Mouse (Mus musculus) limb, embryonic 10.5 days (tissue): ENCODE results near the gene Prrg2. TPM values are rescaled to one million over a fixed set of nuclear protein-coding genes. Genes with fewer than 3 reads are reported as not detected.

Experiments
- DNase-seq: peaks from one replicate; pipeline ENCODE4 v3.0.0-alpha.2; 2017; ENCODE audit warnings: low spot score
- H3K27ac ChIP-seq: fragments of 300-500 bp; sonication (generic); 2 replicates; pipeline ENCODE4 v1.5.1; 2016; ENCODE audit warnings: mild to moderate bottlenecking
- H3K27me3 ChIP-seq: fragments of 300-500 bp; sonication (generic); 2 replicates; pipeline ENCODE4 v1.6.1; 2016; ENCODE audit warnings: low read depth, mild to moderate bottlenecking; ENCODE audit not compliant: poor library complexity, severe bottlenecking
- H3K36me3 ChIP-seq: fragments of 300-500 bp; sonication (generic); 2 replicates; pipeline ENCODE4 v1.6.1; 2016; ENCODE audit warnings: mild to moderate bottlenecking, moderate library complexity
- H3K4me1 ChIP-seq: fragments of 300-500 bp; sonication (generic); 2 replicates; pipeline ENCODE4 v1.6.1; 2016
- H3K4me3 ChIP-seq: fragments of 300-500 bp; sonication (generic); 2 replicates; pipeline ENCODE4 v1.5.1; 2016; ENCODE audit warnings: mild to moderate bottlenecking, moderate library complexity
- H3K9me3 ChIP-seq: fragments of 300-500 bp; sonication (generic); replicated peaks from 2 replicates; pipeline ENCODE4 v1.6.1; 2016; ENCODE audit warnings: mild to moderate bottlenecking
- WGBS: fragments of 180-500 bp; shearing (Covaris S2); methylation state at CpG from one replicate; pipeline ENCODE4 v1.1.7; 2016; 5-methylcytosine and 5-hydroxymethylcytosine counted together
- microRNA-seq: library from miRNA; unstranded; fragments of <30 nt; microRNA quantifications from one replicate; pipeline ENCODE4, GENCODE M21; 2017
- polyA plus RNA-seq: library from polyadenylated mRNA; unstranded; fragments of >200 nt; fragmentation: Nextera tagmentation; extraction: Ambion mirVana; gene quantifications from 2 replicates; pipeline ENCODE4 v1.2.1, GENCODE M21; 2016

The Prrg2 gene
- polyA plus RNA-seq, 1 experiment from 2014 or later = 24.8 TPM

GRCm38 (mm10) chr7:45005321-45005992, 57.0 kb downstream of the Prrg2 start:
- DNase-seq = no peak

DNA sequence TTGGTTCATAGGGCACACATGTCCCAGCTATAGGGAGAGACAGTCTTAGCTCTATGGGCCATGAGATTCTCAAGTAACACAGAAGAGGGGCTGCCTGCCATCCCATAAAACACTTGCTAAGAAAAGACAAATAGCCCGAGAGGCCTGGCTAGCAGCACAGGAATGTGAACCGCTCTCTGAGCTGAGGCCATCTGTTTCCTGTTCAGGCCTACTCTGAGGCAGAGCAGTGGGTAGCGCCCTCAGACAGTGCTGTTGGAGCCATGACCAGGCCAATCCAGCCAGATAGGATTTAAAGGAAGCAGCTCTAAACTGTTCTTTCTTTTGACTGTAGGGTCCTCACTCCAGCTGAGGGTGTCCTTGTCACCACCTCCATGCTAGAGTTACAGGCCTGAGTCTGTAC, 57.9 kb downstream of the Prrg2 start:
- WGBS = 55% methylated on average over 3 of the region's 3 CpGs
- peaks cover 100% of the 10 kb centered on the region for H3K36me3 ChIP-seq
- no peak for DNase-seq

More at GRCm38 (mm10) chr7:45005321-45005992, 57.0 kb downstream of the Prrg2 start:
- Histone ChIP-seq H3K4me3 (no peak overlapping the region), H3K36me3 (peaks cover 100% of the 10 kb centered on the region), H3K4me1 (peaks cover 13% of the 10 kb centered on the region), H3K27me3 (no peaks in the 10 kb centered on the region), H3K9me3 (no peaks in the 10 kb centered on the region), H3K27ac (peak overlapping the region; percentile 46; the same call in 1 of the 2 replicates)
- WGBS = 88% methylated on average over 6 of the region's 6 CpGs

More for the DNA sequence above, 57.9 kb downstream of the Prrg2 start:
- no peaks in the 10 kb centered on the region for H3K9me3 ChIP-seq
- H3K4me1 ChIP-seq = peaks cover 22% of the 10 kb centered on the region
- peak overlapping the region; percentile 32; the same call in 1 of the 2 replicates for H3K27ac ChIP-seq
- H3K4me3 ChIP-seq = 0 out of 2 replicates have a peak overlapping the region, but pooled peaks have one; percentile 15
- no peaks in the 10 kb centered on the region for H3K27me3 ChIP-seq

Small RNA genes lying within 50 kb of the gene (microRNA-seq; reads per million reads assigned to microRNA genes)
- 0.88 reads per million for gene Mir7054

Other genes starting within 250 kb of the Prrg2 start
- 174 and 181 TPM in 2 replicates for gene Nup62, start 246.6 kb downstream of the Prrg2 start, polyA plus RNA-seq
- gene Il4i1, start 246.3 kb downstream of the Prrg2 start, polyA plus RNA-seq = 0.89 and 0.94 TPM in 2 replicates
- 3.1 and 3.4 TPM in 2 replicates for gene Atf5, start 246.0 kb downstream of the Prrg2 start, polyA plus RNA-seq
- gene Akt1s1, start 213.7 kb downstream of the Prrg2 start, polyA plus RNA-seq = 96.4 and 99.6 TPM in 2 replicates
- gene Tbc1d17, start 213.6 kb downstream of the Prrg2 start, polyA plus RNA-seq = 71.4 and 75.2 TPM in 2 replicates
- 37.5 and 43.1 TPM in 2 replicates for gene Pnkp, start 205.5 kb downstream of the Prrg2 start, polyA plus RNA-seq
- 434 and 504 TPM in 2 replicates for gene Ptov1, start 192.9 kb downstream of the Prrg2 start, polyA plus RNA-seq
- gene Med25, start 170.0 kb downstream of the Prrg2 start, polyA plus RNA-seq = 140 and 145 TPM in 2 replicates
- 14.8 and 20.0 TPM in 2 replicates for gene Fuz, start 166.6 kb downstream of the Prrg2 start, polyA plus RNA-seq
- 78.7 and 85.3 TPM in 2 replicates for gene Ap2a1, start 133.2 kb downstream of the Prrg2 start, polyA plus RNA-seq
- 0.14 and 0.18 TPM in 2 replicates for gene Tsks, start 119.5 kb downstream of the Prrg2 start, polyA plus RNA-seq
- gene Cpt1c, start 87.8 kb downstream of the Prrg2 start, polyA plus RNA-seq = 11.4 and 18.8 TPM in 2 replicates
- 979 and 1,027 TPM in 2 replicates for gene Prmt1, start 76.1 kb downstream of the Prrg2 start, polyA plus RNA-seq
- gene Irf3, start 65.0 kb downstream of the Prrg2 start, polyA plus RNA-seq = 74.7 and 75.0 TPM in 2 replicates
- gene Bcl2l12, start 64.0 kb downstream of the Prrg2 start, polyA plus RNA-seq = 89.7 and 92.2 TPM in 2 replicates
- 47.8 and 50.6 TPM in 2 replicates for gene Scaf1, start 46.3 kb downstream of the Prrg2 start, polyA plus RNA-seq
- gene Rras, start 44.7 kb downstream of the Prrg2 start, polyA plus RNA-seq = 15.6 and 18.3 TPM in 2 replicates
- 16.3 and 18.1 TPM in 2 replicates for gene Prr12, start 9.8 kb downstream of the Prrg2 start, polyA plus RNA-seq
- gene Nosip, start 248 bp downstream of the Prrg2 start, polyA plus RNA-seq = 80.4 and 81.2 TPM in 2 replicates
- gene Rcn3, start 29.5 kb upstream of the Prrg2 start, polyA plus RNA-seq = 175 and 210 TPM in 2 replicates
- 5.2 and 7.8 TPM in 2 replicates for gene Fcgrt, start 41.2 kb upstream of the Prrg2 start, polyA plus RNA-seq
- gene Rps11, start 61.8 kb upstream of the Prrg2 start, polyA plus RNA-seq = 1,846 and 2,302 TPM in 2 replicates
- 1,210 and 1,327 TPM in 2 replicates for gene Rpl13a, start 66.1 kb upstream of the Prrg2 start, polyA plus RNA-seq
- gene Gm45713, start 73.6 kb upstream of the Prrg2 start, polyA plus RNA-seq = not detected in 2 replicates
- 1.4 and 1.5 TPM in 2 replicates for gene Flt3l, start 73.8 kb upstream of the Prrg2 start, polyA plus RNA-seq
- gene Pih1d1, start 91.6 kb upstream of the Prrg2 start, polyA plus RNA-seq = 105 and 109 TPM in 2 replicates
- gene Aldh16a1, start 91.9 kb upstream of the Prrg2 start, polyA plus RNA-seq = 54.2 and 63.7 TPM in 2 replicates
- 0.06 TPM in 1 of 2 replicates, not detected in the other for gene Slc17a7, start 101.3 kb upstream of the Prrg2 start, polyA plus RNA-seq
- not detected in 2 replicates for gene Gfy, start 116.9 kb upstream of the Prrg2 start, polyA plus RNA-seq
- gene Pth2, start 118.3 kb upstream of the Prrg2 start, polyA plus RNA-seq = not detected in 2 replicates
- 0.45 and 0.68 TPM in 2 replicates for gene Ccdc155, start 142.2 kb upstream of the Prrg2 start, polyA plus RNA-seq
- gene Dkkl1, start 149.5 kb upstream of the Prrg2 start, polyA plus RNA-seq = 0.21 and 0.41 TPM in 2 replicates
- 435 and 481 TPM in 2 replicates for gene Tead2, start 153.1 kb upstream of the Prrg2 start, polyA plus RNA-seq
- gene Cd37, start 176.4 kb upstream of the Prrg2 start, polyA plus RNA-seq = 1.1 and 1.2 TPM in 2 replicates
- 0.24 and 0.49 TPM in 2 replicates for gene Slc6a16, start 178.4 kb upstream of the Prrg2 start, polyA plus RNA-seq
- not detected in 2 replicates for gene Slc6a21, start 214.8 kb upstream of the Prrg2 start, polyA plus RNA-seq